Mouse (Mus musculus) Patski (cell line): ENCODE measurements around the gene Rrnad1. TPM values are rescaled to one million over a fixed set of nuclear protein-coding genes. Genes with fewer than 3 reads are reported as not detected.

Experiments used
- ATAC-seq: fragments of 100-300 bp; one replicate; pipeline ENCODE4 v1.8.0; 2021
- CTCF ChIA-PET: fragments of 350-600 bp; sonication (Branson Sonifier 250); formaldehyde crosslinking; loops from one replicate; lab custom pipeline; 2022; ENCODE audit warnings: inconsistent platforms; lab: Charles Lee
- POLR2A ChIA-PET: fragments of 350-600 bp; sonication (Branson Sonifier 250); formaldehyde crosslinking; loops from one replicate; lab custom pipeline; 2022; ENCODE audit warnings: antibody characterized with exemption, inconsistent platforms; lab: Charles Lee
- DNase-seq: peaks from one replicate; pipeline ENCODE4 v3.0.0-alpha.2; 2011; ENCODE audit warnings: low read depth, low spot score
- H3K27me3 ChIP-seq: fragments of 371-371 bp; one replicate; pipeline ENCODE4 v1.5.1; 2021
- CTCF ChIP-seq: fragments of 100-300 bp; IDR thresholded peaks from one replicate; pipeline ENCODE4 v1.5.1; 2021
- in situ Hi-C: fragments of 300-500 bp; cut with MboI; formaldehyde crosslinking; loops from 3 replicates; pipeline ENCODE4 v1.11.1; 2018; ENCODE audit warnings: low pct_unique_long_range_greater_than_20kb, mixed read lengths
- polyA plus RNA-seq: library from polyadenylated mRNA; unstranded; gene quantifications from one replicate; pipeline ENCODE4 v1.2.3, GENCODE M21; 2021

Gene Rrnad1
- polyA plus RNA-seq, 1 experiment from 2014 or later = 24.6 TPM

DNA sequence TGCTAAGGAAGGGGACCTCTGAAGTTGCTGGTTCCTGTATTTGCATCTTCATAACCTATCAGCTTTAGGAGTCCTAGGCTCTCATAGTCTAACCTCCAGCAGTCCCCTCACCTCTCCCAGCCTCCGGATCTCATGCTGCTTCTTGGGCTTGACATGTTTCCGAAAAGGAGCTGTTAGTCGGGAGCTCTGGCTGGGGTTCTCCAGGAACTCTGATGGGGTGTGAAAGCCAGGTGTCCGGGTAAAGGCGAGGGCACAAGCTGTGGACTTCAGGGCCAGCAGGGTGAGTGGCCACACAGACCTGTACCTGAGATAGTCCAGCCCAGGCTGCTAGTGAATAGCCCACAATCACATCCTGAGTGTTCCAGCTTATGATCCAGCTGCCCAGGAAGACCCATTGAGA, 3.1 kb downstream of the Rrnad1 start:
- in situ Hi-C loops = loop anchor here (5.0 kb wide), 1 partner anchor 40 kb away; the partner anchor contains the start of gene Prcc
- no peaks in the 10 kb centered on the region for H3K27me3 ChIP-seq
- ATAC-seq = no peak
- no peak for TF ChIP-seq CTCF
- CTCF ChIA-PET = interaction anchor here (0.8 to 1.6 kb wide), 6 partner anchors 9 to 68 kb away, joined by 3 to 5 read pairs (median 4); no protein-coding TSS in a partner anchor
- POLR2A ChIA-PET = interaction anchor here (1.3 to 1.7 kb wide), 3 partner anchors 12 to 21 kb away, joined by 4 to 6 read pairs (median 5); partner anchors contain the start of gene Hdgf
- no peak for DNase-seq

DNA sequence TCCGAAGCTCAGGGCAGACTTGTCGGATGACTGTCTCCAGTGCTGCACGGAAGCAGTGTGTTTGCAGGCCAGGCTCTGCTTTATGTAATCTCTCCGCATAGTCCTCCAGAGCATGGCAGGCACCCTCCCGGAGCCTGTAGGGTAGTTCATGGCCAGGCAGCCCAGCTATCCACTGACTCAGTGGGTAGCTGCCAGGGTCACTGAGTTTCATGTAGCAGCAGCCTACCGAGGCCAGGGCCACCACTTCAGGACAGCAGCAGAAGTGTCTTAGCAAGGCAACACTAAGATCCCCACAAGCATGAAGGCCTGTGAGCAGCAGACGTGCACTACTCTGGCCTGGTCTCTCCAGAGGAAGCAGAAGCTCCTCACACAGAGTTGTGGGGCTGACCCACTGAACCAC, 5.5 kb downstream of the Rrnad1 start:
- no peak for TF ChIP-seq CTCF
- DNase-seq (no peak), ATAC-seq (no peak)
- H3K27me3 ChIP-seq = no peaks in the 10 kb centered on the region
- ChIA-PET CTCF (interaction anchor here (1.0 to 2.1 kb wide), 3 partner anchors 11 to 62 kb away, joined by 3 to 8 read pairs (median 3); no protein-coding TSS in a partner anchor), POLR2A (interaction anchor here (0.9 to 1.2 kb wide), 3 partner anchors 12 to 40 kb away, joined by 3 to 4 read pairs (median 3); partner anchors contain the start of gene Prcc)
- in situ Hi-C loops = loop anchor here (5.0 kb wide), 1 partner anchor 38 kb away; the partner anchor contains the start of gene Prcc

DNA sequence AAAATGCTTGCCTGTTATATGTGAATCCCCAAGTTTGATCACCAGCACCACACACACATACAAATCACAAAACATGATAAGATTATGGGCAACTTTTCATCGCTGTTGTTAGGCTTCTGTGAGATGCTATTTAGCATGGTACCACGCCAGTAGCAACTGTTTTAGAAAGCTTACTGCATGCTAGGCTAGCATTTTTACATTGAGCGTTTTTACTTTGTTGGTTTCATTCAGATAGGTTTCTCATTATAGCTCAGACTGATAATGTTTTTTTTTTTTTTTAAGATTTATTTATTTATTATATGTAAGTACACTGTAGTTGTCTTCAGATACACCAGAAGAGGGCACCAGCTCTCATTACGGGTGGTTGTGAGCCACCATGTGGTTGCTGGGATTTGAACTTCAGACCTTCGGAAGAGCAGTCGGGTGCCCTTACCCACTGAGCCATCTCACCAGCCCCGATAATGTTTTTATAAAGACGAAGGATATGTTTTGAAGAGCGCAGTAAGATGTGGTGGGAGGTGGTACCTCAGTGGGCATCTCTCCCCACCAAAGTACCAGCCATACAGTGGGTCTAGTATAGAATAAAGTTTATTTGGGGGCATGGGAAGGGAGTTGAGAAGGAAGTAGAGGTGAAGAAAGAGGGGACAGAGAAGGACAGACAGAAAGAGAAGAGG, 10.1 kb downstream of the Rrnad1 start:
- in situ Hi-C loops = no loop called here
- no peak for ATAC-seq
- no peak for DNase-seq
- no peaks in the 10 kb centered on the region for H3K27me3 ChIP-seq
- no peak for TF ChIP-seq CTCF
- POLR2A ChIA-PET = interaction anchor here (0.6 to 1.7 kb wide), 2 partner anchors 11 to 86 kb away, joined by 4 to 6 read pairs; no protein-coding TSS in a partner anchor
- CTCF ChIA-PET = interaction anchor here (0.6 to 3.8 kb wide), 3 partner anchors 11 to 151 kb away, joined by 3 to 14 read pairs (median 3); no protein-coding TSS in a partner anchor

DNA sequence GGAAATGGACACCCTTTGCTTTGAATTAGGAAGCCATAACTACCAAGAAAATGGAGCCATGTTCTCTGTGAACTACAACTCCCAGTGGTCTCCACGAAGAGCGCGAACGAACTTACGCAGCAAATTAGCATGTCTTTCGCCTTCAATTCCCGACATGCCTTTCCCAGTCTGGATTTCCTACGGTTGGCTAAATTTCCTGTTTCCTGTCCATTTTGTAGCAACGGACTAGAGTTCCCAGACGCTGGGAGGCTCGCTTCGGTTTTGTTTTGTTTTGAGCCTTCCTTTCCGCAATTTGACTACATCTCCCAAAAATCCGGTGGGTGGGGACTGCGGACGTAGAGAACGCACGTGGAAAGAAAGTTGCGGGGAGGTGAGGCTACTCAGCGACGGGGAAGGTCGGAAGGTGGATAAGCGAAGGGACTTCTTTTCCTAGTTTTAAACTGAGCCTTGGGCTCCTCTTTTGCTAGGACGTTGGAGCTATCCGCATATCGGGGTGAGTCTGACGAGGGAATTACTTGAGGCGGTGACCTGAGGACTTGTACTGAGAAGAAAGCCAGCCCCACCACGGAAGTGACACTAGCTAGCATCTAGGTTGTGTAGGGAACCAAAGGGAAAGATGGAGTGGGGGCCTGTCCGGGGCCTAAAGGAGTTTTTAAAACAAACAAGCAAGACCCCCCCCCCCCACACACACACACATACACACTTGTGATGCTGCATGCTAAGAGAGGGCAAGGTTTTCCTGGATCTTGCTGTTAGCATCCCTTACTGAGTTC, 11.0 kb downstream of the Rrnad1 start, which contains the start of gene Mrpl24:
Gene Mrpl24 (plus strand): TSS at position 171 of the 773 bp plus-strand sequence.
- ATAC-seq = peak; percentile 83
- no peaks in the 10 kb centered on the region for H3K27me3 ChIP-seq
- TF ChIP-seq CTCF = no peak
- POLR2A ChIA-PET = interaction anchor here (0.5 to 1.7 kb wide), 5 partner anchors 9 to 86 kb away, joined by 4 to 6 read pairs (median 5); no protein-coding TSS in a partner anchor
- DNase-seq = peak; percentile 97
- in situ Hi-C loops = no loop called here
- CTCF ChIA-PET = interaction anchor here (0.7 to 3.8 kb wide), 4 partner anchors 11 to 152 kb away, joined by 3 to 14 read pairs (median 3); partner anchors contain the start of gene Prcc

DNA sequence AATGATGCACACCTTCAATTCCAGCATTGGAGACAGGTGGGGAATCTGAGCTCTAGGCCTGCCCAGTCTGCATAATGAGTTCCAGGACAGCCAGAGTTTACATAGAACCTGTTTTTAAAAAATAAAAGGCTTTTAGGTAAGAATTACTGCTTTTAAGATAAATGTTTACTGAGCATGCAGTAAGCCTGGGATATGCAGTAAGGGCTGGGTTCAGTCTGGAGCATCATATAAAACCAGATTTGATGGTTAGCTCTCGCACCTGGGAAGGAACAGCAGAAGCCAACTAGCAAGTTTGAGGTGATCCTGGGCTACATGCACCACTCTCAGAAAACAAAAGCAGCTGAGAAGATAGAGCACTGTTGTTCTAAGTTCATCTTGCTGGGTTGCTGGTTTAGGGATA, 12.0 kb downstream of the Rrnad1 start:
- DNase-seq (no peak), ATAC-seq (no peak)
- CTCF ChIA-PET = interaction anchor here (0.7 to 3.8 kb wide), 3 partner anchors 10 to 33 kb away, joined by 3 to 14 read pairs (median 3); partner anchors contain the start of gene Prcc
- no peaks in the 10 kb centered on the region for H3K27me3 ChIP-seq
- in situ Hi-C loops = no loop called here
- no peak for TF ChIP-seq CTCF
- POLR2A ChIA-PET = interaction anchor here (0.8 to 1.7 kb wide), 3 partner anchors 8 to 33 kb away, joined by 3 to 6 read pairs (median 5); partner anchors contain the start of gene Prcc

DNA sequence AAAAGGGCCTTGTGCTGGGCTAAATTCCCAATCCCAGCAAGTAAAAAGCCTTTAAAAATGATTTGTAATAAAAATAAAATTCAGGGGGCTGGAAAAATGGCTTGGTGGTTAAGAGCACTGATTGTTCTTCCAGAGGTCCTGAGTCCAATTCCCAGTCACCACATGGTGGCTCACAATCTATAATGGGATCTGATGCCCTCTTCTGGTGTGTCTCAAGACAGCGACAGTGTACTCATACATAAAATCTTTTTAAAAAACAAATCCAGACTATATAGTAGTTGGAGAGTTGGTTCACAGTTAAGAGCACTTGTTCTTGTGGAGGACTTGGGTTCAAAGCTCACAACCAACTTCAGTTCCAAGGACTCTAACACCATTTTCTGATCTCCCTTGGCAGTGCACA, 13.5 kb downstream of the Rrnad1 start:
- CTCF ChIA-PET = interaction anchor here (0.7 to 2.5 kb wide), 4 partner anchors 11 to 43 kb away, joined by 3 to 6 read pairs (median 4); partner anchors contain the start of gene Hdgf
- H3K27me3 ChIP-seq = no peaks in the 10 kb centered on the region
- DNase-seq (no peak), ATAC-seq (no peak)
- TF ChIP-seq CTCF = no peak
- in situ Hi-C loops = no loop called here
- POLR2A ChIA-PET = no interaction called here

DNA sequence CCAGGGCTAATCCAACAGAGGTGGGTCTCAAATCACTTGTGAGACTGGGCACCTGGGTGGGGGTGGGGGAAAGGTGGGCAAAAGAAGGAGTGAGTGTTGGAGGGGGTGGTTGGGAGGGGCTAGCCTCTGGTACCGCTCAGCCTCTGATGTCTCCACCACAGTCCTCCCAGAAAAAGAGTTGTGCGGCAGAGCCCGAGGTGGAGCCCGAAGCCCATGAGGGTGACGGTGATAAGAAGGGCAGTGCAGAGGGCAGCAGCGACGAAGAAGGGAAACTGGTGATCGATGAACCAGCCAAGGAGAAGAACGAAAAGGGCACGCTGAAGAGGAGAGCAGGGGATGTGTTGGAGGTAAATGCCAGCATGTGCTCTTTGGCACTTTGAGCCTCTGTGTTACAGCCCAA, 16.6 kb downstream of the Rrnad1 start:
- no peaks in the 10 kb centered on the region for H3K27me3 ChIP-seq
- in situ Hi-C loops = no loop called here
- TF ChIP-seq CTCF = no peak
- ChIA-PET CTCF (no interaction called here), POLR2A (interaction anchor here (1.3 kb wide), 1 partner anchor 8 kb away, joined by 3 read pairs; the partner anchor contains the start of gene Hdgf)
- DNase-seq = no peak
- no peak for ATAC-seq

DNA sequence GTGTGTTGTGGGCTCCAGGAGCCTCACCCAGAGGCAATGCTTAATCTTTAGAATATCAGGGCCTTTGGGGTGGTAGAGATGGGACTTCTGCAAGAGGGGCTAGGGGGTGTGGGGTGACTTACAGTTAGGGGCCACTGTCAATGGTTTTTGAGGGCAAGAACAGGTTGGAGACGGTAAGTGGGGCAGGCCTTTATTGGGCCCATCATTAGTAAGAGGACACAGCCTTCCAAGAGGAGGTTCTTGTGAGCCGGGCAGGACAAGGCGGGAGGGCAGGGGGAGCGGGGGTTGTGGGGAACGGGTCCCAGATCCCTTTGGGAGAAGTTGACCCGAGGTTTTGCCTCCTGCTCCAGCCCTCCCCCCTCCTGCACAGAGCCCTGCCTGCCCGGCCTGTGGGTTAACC, 17.0 kb downstream of the Rrnad1 start:
- in situ Hi-C loops = no loop called here
- CTCF ChIA-PET = no interaction called here
- DNase-seq (no peak), ATAC-seq (no peak)
- H3K27me3 ChIP-seq = no peaks in the 10 kb centered on the region
- TF ChIP-seq CTCF = no peak
- POLR2A ChIA-PET = no interaction called here

DNA sequence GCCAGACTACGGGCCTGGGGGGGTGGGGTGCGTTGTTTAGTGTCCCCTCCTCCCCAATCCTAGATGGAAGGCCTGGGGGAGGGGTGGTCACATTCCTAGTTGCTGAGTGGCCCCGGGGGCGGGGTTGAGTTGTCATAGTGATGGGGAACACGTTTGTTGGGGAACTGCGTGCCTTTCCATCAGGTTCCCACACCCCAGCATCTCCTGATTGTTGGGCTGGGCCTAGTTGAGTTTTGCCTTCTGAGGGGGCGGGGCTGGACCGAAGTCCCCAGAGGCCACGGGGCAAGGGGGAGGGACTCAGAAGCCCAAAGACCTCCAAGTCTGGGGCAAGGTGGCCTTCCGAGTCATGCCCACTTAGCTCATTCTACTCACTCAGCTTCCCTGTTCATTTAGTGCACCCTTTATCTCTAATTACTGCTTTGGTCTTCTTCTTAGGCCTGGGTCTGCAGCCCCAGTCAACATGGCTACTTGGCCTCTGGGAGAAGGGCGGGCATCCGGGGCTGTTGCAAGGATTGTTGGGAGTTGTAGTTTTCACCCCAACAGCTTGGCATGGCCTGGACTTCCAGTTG, 19.9 kb downstream of the Rrnad1 start:
- DNase-seq (peak; percentile 91), ATAC-seq (peak; percentile 72)
- no peaks in the 10 kb centered on the region for H3K27me3 ChIP-seq
- TF ChIP-seq CTCF = no peak
- POLR2A ChIA-PET = interaction anchor here (1.1 to 4.1 kb wide), 4 partner anchors 8 to 25 kb away, joined by 3 to 18 read pairs (median 4); partner anchors contain the start of gene Prcc
- in situ Hi-C loops = no loop called here
- CTCF ChIA-PET = interaction anchor here (0.8 to 2.8 kb wide), 6 partner anchors 10 to 76 kb away, joined by 4 to 14 read pairs (median 6); partner anchors contain the start of genes Mrpl24, Nes and Prcc
